Mouse (Mus musculus) G1E (cell line): ENCODE measurements at regions not wholly inside any gene's neighbourhood (a gene's known extent, or its start where the extent isn't known, plus 50 kb on each side); places are given as distances from the start of the nearest gene placed in this dataset.

ENCODE experiments used
- CTCF ChIP-seq: IDR thresholded peaks from 2 replicates; pipeline ENCODE4 v1.5.1; 2012; ENCODE audit warnings: low read depth, low read length, inconsistent platforms, mixed read lengths
- GATA1 ChIP-seq: IDR thresholded peaks from 2 replicates; pipeline ENCODE4 v1.6.1; 2012; ENCODE audit warnings: borderline replicate concordance, low read length, inconsistent platforms, mixed read lengths
- GATA2 ChIP-seq: IDR thresholded peaks from 2 replicates; pipeline ENCODE4 v1.6.1; 2012; ENCODE audit warnings: low read depth, low read length, inconsistent platforms, borderline replicate concordance
- POLR2AphosphoS5 ChIP-seq: IDR thresholded peaks from 2 replicates; pipeline ENCODE4 v1.6.1; 2012; ENCODE audit warnings: low read depth, low read length, inconsistent platforms; ENCODE audit not compliant: insufficient replicate concordance

DNA sequence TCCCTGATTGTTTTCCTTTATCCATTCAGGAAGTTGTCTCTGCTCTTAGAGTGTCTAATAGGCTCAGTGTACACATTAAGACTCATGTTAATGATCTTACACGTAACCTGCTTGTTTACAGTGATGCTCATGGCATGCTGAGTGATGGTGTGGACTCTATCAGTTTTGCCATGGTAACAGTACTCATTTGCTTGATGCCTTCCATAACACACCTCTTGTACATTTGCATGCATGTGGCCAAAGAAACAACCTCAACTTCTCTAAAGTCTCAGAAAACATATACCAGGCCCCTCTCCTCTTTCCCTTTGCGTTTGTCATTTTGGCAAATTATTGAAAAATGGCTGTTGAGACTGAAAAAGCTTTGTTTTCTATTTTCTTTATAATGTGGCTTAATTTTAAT, 155.0 kb downstream of the Ube2e3 start:
- TF ChIP-seq CTCF (no peak), POLR2AphosphoS5 (no peak), GATA1 (no peak), GATA2 (no peak)
